Mouse (Mus musculus): ENCODE data around the gene Syt1. TPM values are rescaled to one million over a fixed set of nuclear protein-coding genes. Genes with fewer than 3 reads are reported as not detected.

The Syt1 gene
- total RNA-seq, 2 experiments from 2014 or later, result 1,117 to 1,180 TPM

- intact Hi-C loops (cut with DNase I), result no loop called here
- no peak for DNase-seq (ENCODE audit: low spot score in 2 of 2)
Measured at GRCm38 (mm10) chr10:108677053-108677452, 333.7 kb downstream of the Syt1 start.

GRCm38 (mm10) chr10:108668944-108669343 lies 341.8 kb downstream of the Syt1 start:
- intact Hi-C loops (cut with DNase I), result no loop called here
- DNase-seq (ENCODE audit: low spot score in 2 of 2), result peak in 1 of 2 experiments; percentile 70

- peak in 1 of 2 experiments; percentile 67 for DNase-seq (ENCODE audit: low spot score in 2 of 2)
- intact Hi-C loops (cut with DNase I), result no loop called here
Measured at GRCm38 (mm10) chr10:108660295-108660694, 350.5 kb downstream of the Syt1 start.

GRCm38 (mm10) chr10:108658300-108658699 lies 352.5 kb downstream of the Syt1 start:
- intact Hi-C loops (cut with DNase I), result loop anchor here (5.0 kb wide), 1 partner anchor 64 kb away; no protein-coding TSS in a partner anchor
- no peak for DNase-seq (ENCODE audit: low spot score in 2 of 2)

- DNase-seq (ENCODE audit: low spot score in 2 of 2), result no peak
- intact Hi-C loops (cut with DNase I), result loop anchor here (5.0 kb wide), 1 partner anchor 65 kb away; no protein-coding TSS in a partner anchor
Measured at GRCm38 (mm10) chr10:108657669-108658068, 353.1 kb downstream of the Syt1 start.

- intact Hi-C loops (cut with DNase I), result loop anchor here (5.0 kb wide), 1 partner anchor 65 kb away; no protein-coding TSS in a partner anchor
- DNase-seq (ENCODE audit: low spot score in 2 of 2), result peak in 1 of 2 experiments; percentile 84
Measured at GRCm38 (mm10) chr10:108656898-108657297, 353.9 kb downstream of the Syt1 start.

GRCm38 (mm10) chr10:108655074-108655473 lies 355.7 kb downstream of the Syt1 start:
- intact Hi-C loops (cut with DNase I), result loop anchor here (5.0 kb wide), 1 partner anchor 67 kb away; no protein-coding TSS in a partner anchor
- peak in 1 of 2 experiments; percentile 66 for DNase-seq (ENCODE audit: low spot score in 2 of 2)

GRCm38 (mm10) chr10:108652831-108653230 lies 358.0 kb downstream of the Syt1 start:
- no peak for DNase-seq (ENCODE audit: low spot score in 2 of 2)
- intact Hi-C loops (cut with DNase I), result no loop called here

- intact Hi-C loops (cut with DNase I), result no loop called here
Measured at GRCm38 (mm10) chr10:108652066-108652465, 358.7 kb downstream of the Syt1 start.

GRCm38 (mm10) chr10:108649174-108649573 lies 361.6 kb downstream of the Syt1 start:
- DNase-seq (ENCODE audit: low spot score in 2 of 2), result no peak
- intact Hi-C loops (cut with DNase I), result no loop called here

More at GRCm38 (mm10) chr10:108652066-108652465, 358.7 kb downstream of the Syt1 start:
- DNase-seq (ENCODE audit: low spot score in 2 of 2), result no peak

GRCm38 (mm10) chr10:108643915-108644314 lies 366.9 kb downstream of the Syt1 start:
- intact Hi-C loops (cut with DNase I), result no loop called here
- DNase-seq (ENCODE audit: low spot score in 2 of 2), result peak in 1 of 2 experiments; percentile 4

- no peak for DNase-seq (ENCODE audit: low spot score in 2 of 2)
- intact Hi-C loops (cut with DNase I), result no loop called here
Measured at GRCm38 (mm10) chr10:108638095-108638494, 372.7 kb downstream of the Syt1 start.

GRCm38 (mm10) chr10:108636086-108636485 lies 374.7 kb downstream of the Syt1 start:
- intact Hi-C loops (cut with DNase I), result no loop called here
- DNase-seq (ENCODE audit: low spot score in 2 of 2), result no peak

GRCm38 (mm10) chr10:108635616-108636015 lies 375.2 kb downstream of the Syt1 start:
- intact Hi-C loops (cut with DNase I), result no loop called here
- DNase-seq (ENCODE audit: low spot score in 2 of 2), result no peak

- intact Hi-C loops (cut with DNase I), result no loop called here
Measured at GRCm38 (mm10) chr10:108630841-108631240, 379.9 kb downstream of the Syt1 start.

GRCm38 (mm10) chr10:108626404-108626803 lies 384.4 kb downstream of the Syt1 start:
- DNase-seq (ENCODE audit: low spot score in 2 of 2), result no peak
- intact Hi-C loops (cut with DNase I), result no loop called here

More at GRCm38 (mm10) chr10:108630841-108631240, 379.9 kb downstream of the Syt1 start:
- peak in 1 of 2 experiments; percentile 57 for DNase-seq (ENCODE audit: low spot score in 2 of 2)

GRCm38 (mm10) chr10:108623002-108623401 lies 387.8 kb downstream of the Syt1 start:
- intact Hi-C loops (cut with DNase I), result no loop called here
- no peak for DNase-seq (ENCODE audit: low spot score in 2 of 2)

- no peak for DNase-seq (ENCODE audit: low spot score in 2 of 2)
- intact Hi-C loops (cut with DNase I), result no loop called here
Measured at GRCm38 (mm10) chr10:108619861-108620260, 390.9 kb downstream of the Syt1 start.

GRCm38 (mm10) chr10:108619217-108619616 lies 391.6 kb downstream of the Syt1 start:
- intact Hi-C loops (cut with DNase I), result no loop called here
- DNase-seq (ENCODE audit: low spot score in 2 of 2), result no peak

- DNase-seq (ENCODE audit: low spot score in 2 of 2), result peak in 1 of 2 experiments; percentile 72
- intact Hi-C loops (cut with DNase I), result no loop called here
Measured at GRCm38 (mm10) chr10:108610057-108610644, 400.6 kb downstream of the Syt1 start.

Measured in left cerebral cortex, postnatal 25 days (tissue).